Mouse (Mus musculus): ENCODE measurements around the gene Magi1.
"Not testable (repeated sequence)": the region's sequence is repeated elsewhere in the genome, so short reads cannot be mapped to it uniquely, and the experiment has no call there.

Gene Magi1

DNA sequence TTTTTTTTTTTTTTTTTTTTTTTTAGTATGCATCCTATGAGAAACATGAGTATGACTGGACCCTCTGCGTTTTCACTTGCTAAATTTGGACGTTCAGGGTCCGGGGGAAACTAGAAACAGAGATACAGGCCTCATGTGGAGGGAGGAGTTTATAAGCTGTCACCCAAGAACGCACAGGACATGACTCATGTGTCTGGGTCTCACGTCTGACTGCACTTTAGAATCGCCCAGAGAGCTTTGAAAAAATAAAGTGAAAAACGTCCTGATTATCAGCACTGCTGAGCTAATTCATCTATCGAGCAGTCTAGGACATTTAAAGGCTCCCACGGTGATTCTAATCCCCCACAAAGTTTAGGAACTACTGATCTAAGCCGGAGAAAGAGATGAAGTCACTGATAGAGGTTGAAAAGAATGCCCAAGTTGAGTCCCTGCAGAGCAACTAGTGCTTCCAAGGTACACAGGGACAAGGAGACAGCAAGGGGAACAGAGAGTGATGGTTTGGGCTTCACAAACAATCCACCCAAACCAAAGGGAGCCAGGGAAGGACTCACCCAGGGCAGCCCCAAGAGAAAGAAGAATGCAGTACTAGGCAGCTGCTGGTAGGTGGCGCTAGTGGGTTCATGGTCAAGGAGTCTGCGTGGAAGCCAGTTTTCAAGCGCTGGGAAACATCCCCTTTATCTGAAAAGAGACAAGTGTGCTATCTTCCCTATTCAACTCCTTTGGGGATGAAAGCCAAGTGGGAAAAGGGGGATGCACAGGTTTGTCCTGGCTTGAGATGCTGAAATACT is 626.3 kb downstream of the Magi1 start:
- DNase-seq (ENCODE audit: low read depth, low spot score), result peak; percentile 29

GRCm38 (mm10) chr6:93648581-93649230 is 635.0 kb downstream of the Magi1 start:
- no peak for DNase-seq (ENCODE audit: low read depth, low spot score)

DNA sequence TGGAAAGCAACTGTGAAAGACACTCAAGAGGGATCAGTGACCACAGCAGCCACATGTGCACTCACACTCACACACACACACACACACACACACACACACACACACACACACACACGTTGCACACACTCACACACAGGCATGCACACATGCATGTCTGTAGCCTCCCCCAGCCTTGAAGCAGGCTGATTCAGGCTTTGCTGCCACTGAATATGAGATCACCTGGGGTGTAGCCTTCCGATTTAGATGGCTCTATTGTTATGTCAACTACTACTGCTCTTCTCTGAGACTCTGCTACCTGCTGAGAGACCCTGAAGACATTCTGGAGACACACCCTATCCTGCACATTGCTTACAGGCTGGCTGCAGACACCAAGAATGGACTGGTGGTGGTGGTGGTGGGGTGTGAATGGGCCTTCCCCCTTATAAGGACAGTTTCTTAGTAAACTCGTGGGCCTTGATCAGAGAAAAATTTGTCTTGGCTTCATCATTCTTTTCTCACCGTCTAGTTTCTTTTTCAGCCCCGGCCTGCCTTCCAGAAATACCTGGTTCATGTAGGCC is 653.9 kb downstream of the Magi1 start:
- not testable (repeated sequence) for DNase-seq (ENCODE audit: low read depth, low spot score)

DNA sequence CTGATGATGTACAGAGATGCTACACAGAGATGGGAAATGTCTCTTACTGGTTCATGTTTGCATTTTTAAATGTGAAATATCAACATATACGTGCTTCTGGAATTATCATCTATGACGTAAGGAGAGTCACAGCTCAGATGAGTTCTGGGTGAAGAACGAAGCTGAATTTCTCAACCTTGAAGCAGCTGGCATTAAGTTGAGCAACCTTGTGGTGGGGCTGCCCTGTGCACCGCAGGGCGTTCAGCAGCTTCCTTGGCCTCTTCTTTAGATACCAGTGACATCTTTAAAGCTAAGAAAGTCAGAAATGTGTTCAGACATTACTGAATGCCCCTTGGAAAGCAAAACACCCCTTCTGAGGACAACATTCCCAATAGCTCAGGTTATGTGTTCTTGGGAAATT is 656.5 kb downstream of the Magi1 start:
- no peak for DNase-seq (ENCODE audit: low read depth, low spot score)
